Mouse (Mus musculus) liver, postnatal 0 days (tissue): ENCODE results near the gene Mturn. TPM values are rescaled to one million over a fixed set of nuclear protein-coding genes. Genes with fewer than 3 reads are reported as not detected.
A peak's percentile ranks its signal among the peaks of the same experiment; 100 is the strongest.

Experiments
- ATAC-seq: fragments of 200-750 bp; cut with Nextera tagmentation; 2 replicates; pipeline ENCODE4 v1.8.0; 2017; ENCODE audit warnings: mild to moderate bottlenecking, moderate library complexity
- DNase-seq: peaks from one replicate; pipeline ENCODE4 v3.0.0-alpha.2; 2016
- H3K27ac ChIP-seq: fragments of 300-500 bp; sonication (generic); 2 replicates; pipeline ENCODE4 v1.5.1; 2014; ENCODE audit warnings: antibody characterized with exemption, moderate library complexity, mild to moderate bottlenecking, low read depth
- H3K27me3 ChIP-seq: fragments of 300-500 bp; sonication (generic); 2 replicates; pipeline ENCODE4 v1.6.1; 2014; ENCODE audit warnings: low read length, control low read depth, mixed read lengths; ENCODE audit not compliant: insufficient read depth
- H3K36me3 ChIP-seq: fragments of 300-500 bp; sonication (generic); replicated peaks from 2 replicates; pipeline ENCODE4 v1.6.1; 2014; ENCODE audit warnings: mild to moderate bottlenecking, control low read depth, low read length, moderate library complexity, mixed read lengths; ENCODE audit not compliant: insufficient read depth
- H3K4me1 ChIP-seq: fragments of 300-500 bp; sonication (generic); 2 replicates; pipeline ENCODE4 v1.6.1; 2014; ENCODE audit warnings: antibody characterized with exemption, mild to moderate bottlenecking, control low read depth; ENCODE audit not compliant: insufficient read depth
- H3K4me2 ChIP-seq: fragments of 300-500 bp; sonication (generic); 2 replicates; pipeline ENCODE4 v1.6.1; 2014; ENCODE audit warnings: low read depth, mild to moderate bottlenecking, low read length, moderate library complexity, mixed read lengths
- H3K4me3 ChIP-seq: fragments of 300-500 bp; sonication (generic); 2 replicates; pipeline ENCODE4 v1.5.1; 2014; ENCODE audit warnings: low read depth, low read length
- H3K9ac ChIP-seq: fragments of 300-500 bp; sonication (generic); replicated peaks from 2 replicates; pipeline ENCODE4 v1.6.1; 2014; ENCODE audit warnings: mild to moderate bottlenecking, moderate library complexity
- H3K9me3 ChIP-seq: fragments of 300-500 bp; sonication (generic); 2 replicates; pipeline ENCODE4 v1.6.1; 2016; ENCODE audit warnings: mild to moderate bottlenecking, control low read depth, low read length, mixed read lengths
- CTCF ChIP-seq: sonication (generic); IDR thresholded peaks from 2 replicates; pipeline ENCODE4 v1.5.1; 2016; ENCODE audit warnings: antibody characterized with exemption, low read depth
- EP300 ChIP-seq: IDR thresholded peaks from 2 replicates; pipeline ENCODE4 v1.6.1; 2016; ENCODE audit warnings: antibody characterized with exemption, low read depth, mild to moderate bottlenecking
- WGBS: fragments of 180-500 bp; shearing (Covaris S2); extraction: QIAGEN DNeasy Blood & Tissue Kit; methylation state at CpG from one replicate; pipeline ENCODE4 v1.1.7; 2014; ENCODE audit not compliant: insufficient replicate concordance; 5-methylcytosine and 5-hydroxymethylcytosine counted together
- polyA plus RNA-seq: library from polyadenylated mRNA; unstranded; fragments of >200 nt; fragmentation: Nextera tagmentation; extraction: Ambion mirVana; gene quantifications from 2 replicates; pipeline ENCODE4 v1.2.1, GENCODE M21; 2015

The Mturn gene
- polyA plus RNA-seq, 1 experiment from 2014 or later: 4.0 TPM

GRCm38 (mm10) chr6:54720512-54721251 lies 39.3 kb downstream of the Mturn start:
- H3K27ac ChIP-seq: no peak overlapping the region
- H3K36me3 ChIP-seq: no peaks in the 10 kb centered on the region
- DNase-seq (no peak), ATAC-seq (no peak)
- no peak overlapping the region for H3K4me2 ChIP-seq
- TF ChIP-seq EP300: no peak
- no peak for TF ChIP-seq CTCF
- no peak overlapping the region for H3K4me3 ChIP-seq
- peaks cover 26% of the 10 kb centered on the region for H3K4me1 ChIP-seq
- no peak overlapping the region for H3K9ac ChIP-seq
- H3K27me3 ChIP-seq: no peaks in the 10 kb centered on the region
- no peaks in the 10 kb centered on the region for H3K9me3 ChIP-seq
- 79% methylated on average over 9 of the region's 9 CpGs for WGBS

- WGBS: 86% methylated on average over 4 of the region's 4 CpGs
- Histone ChIP-seq H3K4me3 (no peak overlapping the region), H3K27ac (no peak overlapping the region), H3K36me3 (no peaks in the 10 kb centered on the region), H3K9ac (no peak overlapping the region), H3K27me3 (no peaks in the 10 kb centered on the region), H3K9me3 (no peaks in the 10 kb centered on the region), H3K4me1 (peaks cover 26% of the 10 kb centered on the region), H3K4me2 (no peak overlapping the region)
- no peak for DNase-seq
- TF ChIP-seq CTCF: no peak
- no peak for TF ChIP-seq EP300
- ATAC-seq: no peak
Measured at GRCm38 (mm10) chr6:54721252-54721635, 39.8 kb downstream of the Mturn start.

DNA sequence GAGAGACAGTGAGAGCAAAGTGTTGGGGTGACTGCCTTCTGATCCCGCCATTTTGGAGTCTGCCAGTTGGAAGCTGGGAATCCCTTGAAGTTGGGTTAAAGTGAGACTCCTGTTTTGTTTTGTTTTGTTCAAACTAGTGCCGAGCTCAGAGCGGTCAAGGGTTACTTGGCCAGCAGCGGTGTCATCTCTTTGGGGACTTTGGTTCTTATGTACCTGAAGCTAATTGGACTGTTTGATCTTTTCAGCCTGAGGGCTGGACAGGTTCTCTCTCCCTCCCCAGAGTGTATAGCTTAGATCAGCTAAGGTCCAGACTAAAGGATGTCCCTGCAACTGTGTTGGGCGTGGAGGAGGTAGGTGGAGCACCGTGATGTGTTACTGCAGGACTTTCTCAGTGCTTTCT lies 44.9 kb downstream of the Mturn start:
- peak; percentile 91 for ATAC-seq
- Histone ChIP-seq H3K4me1 (peaks cover 13% of the 10 kb centered on the region), H3K27ac (peak overlapping the region; percentile 83), H3K9ac (no peak overlapping the region), H3K36me3 (no peaks in the 10 kb centered on the region), H3K4me3 (no peak overlapping the region), H3K27me3 (no peaks in the 10 kb centered on the region), H3K9me3 (no peaks in the 10 kb centered on the region), H3K4me2 (no peak overlapping the region; the same call in 1 of the 2 replicates)
- TF ChIP-seq EP300: no peak
- TF ChIP-seq CTCF: no peak
- peak; percentile 32 for DNase-seq
- WGBS: 62% methylated on average over 6 of the region's 6 CpGs

DNA sequence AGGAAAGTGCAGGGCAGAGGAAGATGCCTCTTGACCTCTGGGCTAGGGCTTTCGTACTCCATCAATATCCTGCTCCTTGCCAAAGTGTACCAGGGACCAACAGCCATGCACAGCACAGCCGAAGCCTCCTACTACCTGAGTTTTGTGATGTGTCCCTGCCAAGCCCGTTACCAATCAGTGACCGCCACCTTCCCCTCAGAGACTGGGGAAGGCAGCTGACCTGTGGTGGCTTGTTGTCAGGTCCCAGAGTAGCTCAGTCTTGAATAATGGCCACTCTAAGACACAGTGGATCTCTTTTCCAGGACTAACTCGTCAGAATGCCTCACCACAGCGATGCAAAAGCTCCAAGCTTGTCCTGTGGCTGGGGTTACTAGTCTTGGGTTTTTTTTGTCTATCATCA lies 45.4 kb downstream of the Mturn start:
- no peak overlapping the region for H3K9ac ChIP-seq

GRCm38 (mm10) chr6:54727416-54727815 lies 46.0 kb downstream of the Mturn start:
- Histone ChIP-seq H3K27me3 (no peaks in the 10 kb centered on the region), H3K4me2 (no peak overlapping the region), H3K36me3 (no peaks in the 10 kb centered on the region), H3K9ac (no peak overlapping the region), H3K27ac (no peak overlapping the region), H3K4me3 (no peak overlapping the region), H3K9me3 (no peaks in the 10 kb centered on the region), H3K4me1 (peaks cover 13% of the 10 kb centered on the region; the same call in 1 of the 2 replicates)
- 70% methylated on average over 5 of the region's 5 CpGs for WGBS
- TF ChIP-seq CTCF (no peak), EP300 (no peak)
- DNase-seq (no peak), ATAC-seq (no peak)

More for the DNA sequence above, 45.4 kb downstream of the Mturn start:
- H3K36me3 ChIP-seq: no peaks in the 10 kb centered on the region
- H3K4me3 ChIP-seq: no peak overlapping the region
- no peaks in the 10 kb centered on the region for H3K27me3 ChIP-seq
- peak; percentile 12; the same call in 1 of the 2 replicates for ATAC-seq
- H3K27ac ChIP-seq: peak overlapping the region; percentile 83
- 71% methylated on average over 6 of the region's 6 CpGs for WGBS
- no peak for DNase-seq
- no peak overlapping the region for H3K4me2 ChIP-seq
- no peaks in the 10 kb centered on the region for H3K9me3 ChIP-seq
- peaks cover 13% of the 10 kb centered on the region; the same call in 1 of the 2 replicates for H3K4me1 ChIP-seq
- TF ChIP-seq CTCF: no peak
- TF ChIP-seq EP300: no peak

- Histone ChIP-seq H3K27ac (no peak overlapping the region), H3K27me3 (no peaks in the 10 kb centered on the region), H3K9ac (no peak overlapping the region), H3K9me3 (no peaks in the 10 kb centered on the region), H3K4me1 (peaks cover 13% of the 10 kb centered on the region; the same call in 1 of the 2 replicates), H3K4me2 (no peak overlapping the region), H3K36me3 (no peaks in the 10 kb centered on the region), H3K4me3 (no peak overlapping the region)
- no peak for ATAC-seq
- WGBS: 77% methylated on average over 2 of the region's 2 CpGs
- DNase-seq: no peak
- no peak for TF ChIP-seq EP300
- no peak for TF ChIP-seq CTCF
Measured at GRCm38 (mm10) chr6:54729451-54730105, 48.2 kb downstream of the Mturn start.
